Mouse (Mus musculus) brain, embryonic 14.5 days (tissue): ENCODE measurements at regions not wholly inside any gene's neighbourhood (a gene's known extent, or its start where the extent isn't known, plus 50 kb on each side); places are given as distances from the start of the nearest gene placed in this dataset.

Experiments used
- DNase-seq: peaks from one replicate; pipeline ENCODE4 v3.0.0-alpha.2; 2011; ENCODE audit warnings: low read depth
- CTCF ChIP-seq: fragments of 200-500 bp; IDR thresholded peaks from 2 replicates; pipeline ENCODE4 v1.5.1; 2012; ENCODE audit warnings: inconsistent platforms, mild to moderate bottlenecking, moderate library complexity, borderline replicate concordance; ENCODE audit not compliant: insufficient read depth, insufficient read length; ENCODE audit errors: extremely low read depth
- POLR2A ChIP-seq: fragments of 200-500 bp; IDR thresholded peaks from 2 replicates; pipeline ENCODE4 v1.6.1; 2012; ENCODE audit warnings: mild to moderate bottlenecking, inconsistent platforms, borderline replicate concordance; ENCODE audit not compliant: poor library complexity, insufficient read depth, insufficient read length, severe bottlenecking; ENCODE audit errors: extremely low read depth

DNA sequence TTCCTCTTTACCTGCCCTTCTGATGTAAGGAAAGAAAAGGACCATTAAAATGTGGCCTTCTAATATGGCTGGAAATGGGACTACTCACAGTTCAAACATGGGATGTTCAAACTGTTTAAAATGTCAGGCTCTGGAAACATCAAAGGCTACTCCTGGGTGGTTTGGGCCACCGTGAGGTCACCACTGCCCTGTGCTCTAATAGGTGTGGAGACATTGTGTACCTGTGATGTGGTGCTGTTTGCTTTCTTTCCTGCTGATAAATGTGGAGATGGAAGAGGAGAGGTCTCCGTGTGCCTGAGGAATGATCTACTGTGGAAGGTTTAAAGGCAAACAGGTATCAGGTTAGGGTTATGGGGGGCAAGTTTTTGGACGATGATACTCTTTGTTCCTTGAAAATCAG, 194.5 kb upstream of the Paip1 start:
- DNase-seq, result peak; percentile 12
- TF ChIP-seq CTCF (no peak), POLR2A (no peak)

DNA sequence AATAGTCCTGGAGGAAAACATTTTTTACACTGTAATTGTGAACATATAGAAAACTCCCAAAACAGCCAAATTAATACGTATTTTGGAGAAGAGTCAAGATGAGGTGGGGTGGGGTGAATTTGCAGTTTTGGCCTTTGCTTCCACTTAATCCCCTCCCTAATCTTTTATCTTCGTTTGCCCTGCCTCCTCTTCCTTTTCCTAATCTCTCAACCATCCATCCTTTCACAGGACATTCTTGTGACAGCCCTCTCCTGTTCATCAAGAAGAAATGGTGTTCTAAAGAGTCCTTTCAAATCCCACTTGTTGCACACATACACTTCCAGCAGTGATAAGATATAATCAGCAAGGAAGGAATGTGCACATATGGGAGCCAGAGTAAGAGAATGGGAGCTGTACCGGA, 186.0 kb upstream of the Paip1 start:
- no peak for TF ChIP-seq CTCF
- TF ChIP-seq POLR2A, result no peak
- DNase-seq, result no peak

DNA sequence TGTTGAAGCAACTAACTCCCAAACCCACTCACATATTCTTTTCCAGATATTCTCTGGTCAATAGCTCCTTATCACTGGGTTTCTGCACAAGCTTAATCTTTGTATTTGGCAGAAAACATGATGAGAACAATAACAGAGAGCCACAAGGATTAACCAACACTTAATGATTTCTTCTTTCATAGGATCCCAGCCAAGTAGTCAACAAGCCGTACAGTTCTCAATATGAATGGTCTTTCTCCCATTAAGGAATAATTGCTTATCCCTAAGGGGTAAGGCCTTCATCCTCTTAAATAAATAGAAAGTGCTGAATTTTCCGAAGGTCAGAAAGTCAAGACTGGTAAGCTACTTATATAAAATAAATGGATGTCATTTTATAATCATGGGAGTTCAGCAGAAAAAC, 181.3 kb upstream of the Paip1 start:
- TF ChIP-seq CTCF, result no peak
- no peak for TF ChIP-seq POLR2A
- no peak for DNase-seq

DNA sequence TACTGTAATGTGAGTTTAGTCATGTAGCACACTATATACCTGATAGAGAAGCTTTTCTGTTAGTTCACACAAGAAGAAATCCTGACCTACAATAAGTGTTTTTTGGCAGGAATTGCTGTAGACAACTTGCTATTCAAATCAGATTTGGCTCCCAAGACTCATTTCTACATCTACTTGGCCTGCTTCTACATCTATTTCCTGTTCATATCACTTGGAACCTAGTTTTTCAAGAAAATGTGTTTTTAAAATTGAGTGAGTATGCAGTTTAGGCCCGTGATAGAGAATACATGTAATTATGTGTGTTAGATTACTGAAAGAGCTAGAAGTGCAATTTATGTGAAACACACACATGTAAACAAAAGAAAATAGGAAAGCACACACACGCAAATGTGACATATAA, 176.4 kb upstream of the Paip1 start:
- no peak for DNase-seq
- no peak for TF ChIP-seq CTCF
- TF ChIP-seq POLR2A, result no peak

DNA sequence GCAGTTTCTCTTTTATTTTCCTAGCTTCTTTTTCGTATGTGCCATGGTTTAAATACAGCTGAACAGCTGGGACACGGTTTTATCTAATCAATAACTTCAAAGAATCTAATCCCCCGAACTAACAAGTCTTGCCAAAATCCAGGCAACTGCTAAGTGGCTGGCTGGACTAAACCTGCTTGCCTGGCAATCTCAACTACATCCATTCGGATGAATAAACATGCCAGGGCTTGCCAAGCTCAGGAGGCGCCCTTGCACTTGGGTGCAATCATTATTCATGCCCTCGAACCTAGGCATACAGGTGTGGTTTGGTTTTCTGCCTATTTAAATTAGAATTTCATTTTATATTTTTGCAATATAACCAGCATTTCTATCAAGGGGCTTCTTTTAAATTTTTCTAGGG, 172.1 kb upstream of the Paip1 start:
- peak; percentile 45 for DNase-seq
- TF ChIP-seq POLR2A (no peak), CTCF (no peak)

DNA sequence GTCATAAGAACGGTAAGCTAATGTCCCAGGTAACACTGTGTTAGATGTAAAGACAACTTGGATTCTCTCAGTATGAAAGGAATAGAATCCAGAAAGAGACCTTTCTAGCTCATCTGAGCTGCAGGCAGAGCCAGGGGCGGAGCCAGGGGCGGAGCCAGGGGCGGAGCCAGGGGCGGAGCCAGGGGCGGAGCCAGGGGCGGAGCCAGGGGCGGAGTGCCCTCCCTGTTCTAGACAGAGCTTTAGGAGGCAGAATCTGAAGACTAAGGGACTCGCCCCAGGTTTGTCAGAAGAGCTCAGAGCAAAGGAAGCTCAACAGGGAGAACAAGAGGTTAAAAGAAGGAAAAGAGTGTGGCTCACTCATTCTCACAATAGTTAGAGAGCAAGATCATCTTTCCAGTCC, 169.9 kb upstream of the Paip1 start:
- TF ChIP-seq POLR2A (no peak), CTCF (no peak)
- no peak for DNase-seq

DNA sequence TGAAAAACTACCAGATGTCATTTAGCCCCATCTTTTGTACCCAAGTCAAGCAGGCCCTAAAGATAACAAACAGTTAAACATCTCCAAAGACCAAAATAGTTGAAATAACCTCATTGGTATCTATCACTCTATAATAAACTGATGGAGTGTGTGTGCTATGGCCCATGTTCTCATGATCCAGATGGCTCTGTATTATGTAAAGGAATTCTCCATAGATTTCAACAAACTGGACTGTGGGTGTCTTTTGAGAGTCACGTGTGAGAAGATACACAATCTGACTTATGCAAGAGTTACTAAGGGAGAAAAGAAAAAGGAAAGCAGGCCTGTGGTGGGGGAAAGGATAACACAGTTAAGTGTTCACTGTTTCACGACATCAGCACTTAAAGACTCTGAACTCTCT, 164.8 kb upstream of the Paip1 start:
- no peak for TF ChIP-seq POLR2A
- TF ChIP-seq CTCF, result no peak
- no peak for DNase-seq

DNA sequence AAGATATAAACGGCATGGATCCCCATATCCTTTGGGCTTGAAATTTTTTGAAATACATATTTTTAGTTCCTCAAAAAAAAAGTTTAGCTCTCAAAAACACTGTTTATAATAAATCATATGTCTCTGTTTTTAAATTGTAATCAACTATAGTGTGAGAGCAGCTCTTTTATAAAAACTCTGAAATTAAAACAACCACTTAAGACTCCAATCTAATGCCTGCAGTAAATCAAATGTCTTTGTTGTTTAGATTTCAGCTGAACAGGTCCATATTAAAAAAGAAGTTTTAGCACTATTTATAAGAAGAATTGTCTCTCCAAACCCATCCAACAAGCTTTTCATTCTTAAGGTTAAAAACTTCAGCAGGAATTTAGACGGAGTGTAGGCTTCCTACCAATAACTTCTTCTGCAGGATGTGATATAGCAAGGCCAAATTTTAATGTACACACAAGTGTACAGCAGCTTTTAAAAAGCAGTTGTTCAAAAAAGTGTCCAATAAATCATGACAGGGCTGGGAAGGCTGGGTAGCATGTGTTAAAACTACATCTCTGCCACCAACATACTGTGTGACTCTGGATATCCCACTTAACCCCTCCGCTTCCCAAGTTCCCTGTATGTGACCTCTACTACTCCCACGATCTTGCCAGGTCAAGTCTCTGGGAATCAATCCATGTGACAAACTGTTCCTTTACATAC, 160.6 kb upstream of the Paip1 start:
- no peak for DNase-seq

DNA sequence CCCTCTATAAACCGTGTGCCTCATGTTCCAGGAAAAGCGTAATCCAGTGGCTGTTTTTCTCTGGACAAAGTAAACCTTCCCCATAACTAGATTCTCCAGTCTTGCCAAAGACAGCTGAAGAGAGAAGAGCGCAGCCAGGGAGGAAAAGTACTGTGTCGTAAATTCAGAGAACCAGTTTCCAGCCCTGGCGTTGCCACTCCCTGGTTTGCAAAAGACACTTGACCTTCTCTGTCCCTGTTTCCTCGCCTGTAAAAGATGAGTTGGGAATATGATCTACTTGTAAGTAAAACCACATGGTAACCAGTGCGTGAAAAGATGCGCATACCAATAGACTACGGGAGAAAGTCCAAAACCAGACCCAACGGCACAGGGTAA, 160.1 kb upstream of the Paip1 start:
- TF ChIP-seq POLR2A, result no peak
- no peak for TF ChIP-seq CTCF
- DNase-seq, result no peak

More for the DNA sequence above, 160.6 kb upstream of the Paip1 start:
- TF ChIP-seq POLR2A (no peak), CTCF (no peak)

DNA sequence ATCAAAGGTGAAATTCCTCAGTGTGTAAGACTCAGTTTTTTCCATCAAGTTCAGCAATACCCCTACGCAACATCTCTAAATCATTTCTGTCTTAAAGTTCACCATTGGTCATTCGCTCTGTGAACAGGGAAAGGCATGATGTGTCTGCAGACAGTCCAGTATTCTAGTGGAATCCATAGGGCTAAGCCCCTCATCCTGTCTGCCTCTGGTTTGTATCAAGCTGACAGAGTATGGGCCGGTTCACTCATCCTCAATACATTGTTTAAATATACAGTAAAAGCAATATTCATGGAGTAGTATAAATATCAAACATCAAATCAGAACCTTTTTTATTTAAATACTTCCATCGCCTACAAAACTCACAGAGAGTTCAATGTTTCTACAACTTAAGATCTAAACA, 152.9 kb upstream of the Paip1 start:
- no peak for DNase-seq
- TF ChIP-seq CTCF (no peak), POLR2A (no peak)

DNA sequence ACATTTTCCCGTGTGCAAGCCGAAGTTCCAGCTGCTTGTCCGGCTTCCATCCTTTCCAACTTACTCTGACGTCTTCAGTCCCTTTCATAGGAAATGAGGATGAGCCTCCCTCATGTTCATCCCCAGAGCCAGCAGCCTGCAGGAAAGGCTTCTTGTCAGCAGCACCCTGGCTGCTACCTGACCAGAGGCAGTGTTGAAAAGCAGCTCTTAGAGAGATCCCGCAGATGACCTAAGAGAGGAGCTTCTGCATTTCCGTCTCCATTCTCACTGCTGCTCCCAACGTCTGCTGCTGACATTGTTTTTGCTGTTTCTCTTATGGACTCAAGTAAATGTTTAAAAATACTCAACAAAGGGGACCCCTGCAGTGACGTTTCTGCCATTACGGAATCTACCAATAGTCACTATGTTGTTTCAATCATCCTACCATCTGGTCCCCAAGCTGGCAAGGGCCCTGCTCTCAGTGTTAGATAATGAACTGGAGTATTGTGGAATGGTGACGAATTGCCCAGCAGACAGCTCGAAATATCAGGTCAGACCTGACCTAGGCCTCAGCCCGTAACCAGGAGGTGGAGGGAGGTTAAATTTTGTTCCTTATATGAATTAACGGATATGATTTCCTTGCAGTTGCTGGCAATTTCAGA, 151.0 kb upstream of the Paip1 start:
- peak; percentile 26 for DNase-seq
- TF ChIP-seq CTCF (no peak), POLR2A (no peak)

DNA sequence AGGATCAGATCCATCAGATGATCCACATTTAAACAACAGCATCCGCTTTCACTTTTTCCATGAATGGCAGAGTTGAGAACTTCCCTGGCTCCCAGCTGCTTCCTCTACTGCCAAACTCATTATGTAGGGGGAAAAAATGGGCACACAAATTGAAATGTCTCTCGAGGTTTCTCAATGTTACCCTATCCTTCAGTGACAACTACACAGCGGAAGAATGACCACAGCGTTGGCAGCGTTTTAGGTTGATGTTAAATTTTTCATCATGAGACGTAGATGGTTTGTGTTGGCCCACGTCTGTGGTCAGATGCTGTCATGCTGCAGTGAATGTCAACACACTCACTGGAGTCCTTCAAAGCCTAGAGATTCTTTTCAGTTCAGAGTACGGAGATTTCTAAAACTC, 149.0 kb upstream of the Paip1 start:
- TF ChIP-seq CTCF (no peak), POLR2A (no peak)
- DNase-seq, result no peak
